Mouse (Mus musculus): ENCODE results near the gene Rcor1. TPM values are rescaled to one million over a fixed set of nuclear protein-coding genes. Genes with fewer than 3 reads are reported as not detected.
A peak's percentile ranks its signal among the peaks of the same experiment; 100 is the strongest.

The Rcor1 gene
- total RNA-seq, 1 experiment: 13.0 TPM

GRCm38 (mm10) chr12:111076385-111076965 is 37.3 kb downstream of the Rcor1 start:
- Histone ChIP-seq H3K4me3 (ENCODE audit: insufficient read depth in 1 of 2, low read depth in 1 of 2, low read length in 2 of 2, poor library complexity in 1 of 2, severe bottlenecking in 1 of 2) (no peak overlapping the region), H3K36me3 (ENCODE audit: control insufficient read depth, insufficient read depth, low read length, poor library complexity, severe bottlenecking) (no peaks in the 10 kb centered on the region), H3K27ac (ENCODE audit: insufficient read depth, low read depth, low read length, poor library complexity, severe bottlenecking) (no peak overlapping the region), H3K9ac (ENCODE audit: insufficient read depth, low read depth, low read length, poor library complexity, severe bottlenecking) (no peak overlapping the region), H3K4me1 (ENCODE audit: control insufficient read depth in 2 of 2, insufficient read depth in 2 of 2, low read length in 2 of 2, poor library complexity in 1 of 2) (peaks cover 0 to 2% of the 10 kb centered on the region in 2 experiments; a peak in 1 of 4 replicates), H3K9me3 (ENCODE audit: control insufficient read depth, insufficient read depth, low read depth, low read length) (no peaks in the 10 kb centered on the region)
- no peak for DNase-seq (ENCODE audit: low read depth, low spot score)
- no peak for TF ChIP-seq ZC3H11A (IDR thresholded peaks at IDR 0.05; ENCODE audit: borderline replicate concordance, low read depth, low read length)
- TF ChIP-seq CHD2 (IDR thresholded peaks at IDR 0.05; ENCODE audit: low read depth, low read length): no peak
- TF ChIP-seq MAFK (IDR thresholded peaks at IDR 0.05; ENCODE audit: insufficient read depth, low read depth, low read length): no peak
- no peak for TF ChIP-seq HCFC1 (IDR thresholded peaks at IDR 0.05; ENCODE audit: borderline replicate concordance, insufficient read depth, low read length)
- TF ChIP-seq ZNF384 (IDR thresholded peaks at IDR 0.05; ENCODE audit: low read depth, low read length): no peak
- in situ Hi-C loops (cut with MboI; ENCODE audit: low sequenced_read_pairs in 2 of 2, unreplicated experiment in 2 of 2): no loop called here

- H3K27ac ChIP-seq (ENCODE audit: insufficient read depth, low read depth, low read length, poor library complexity, severe bottlenecking): no peak overlapping the region
- DNase-seq (ENCODE audit: low read depth, low spot score): no peak
- no peak overlapping the region for H3K9ac ChIP-seq (ENCODE audit: insufficient read depth, low read depth, low read length, poor library complexity, severe bottlenecking)
- no peaks in the 10 kb centered on the region; the same call in 1 of the 2 replicates for H3K36me3 ChIP-seq (ENCODE audit: control insufficient read depth, insufficient read depth, low read length, poor library complexity, severe bottlenecking)
- H3K4me3 ChIP-seq (ENCODE audit: insufficient read depth in 1 of 2, low read depth in 1 of 2, low read length in 2 of 2, poor library complexity in 1 of 2, severe bottlenecking in 1 of 2): no peak overlapping the region
- TF ChIP-seq CHD2 (IDR thresholded peaks at IDR 0.05; ENCODE audit: low read depth, low read length): no peak
- no peak for TF ChIP-seq ZC3H11A (IDR thresholded peaks at IDR 0.05; ENCODE audit: borderline replicate concordance, low read depth, low read length)
- no peak for TF ChIP-seq ZNF384 (IDR thresholded peaks at IDR 0.05; ENCODE audit: low read depth, low read length)
- no peak for TF ChIP-seq MAFK (IDR thresholded peaks at IDR 0.05; ENCODE audit: insufficient read depth, low read depth, low read length)
- no peak for TF ChIP-seq HCFC1 (IDR thresholded peaks at IDR 0.05; ENCODE audit: borderline replicate concordance, insufficient read depth, low read length)
- in situ Hi-C loops (cut with MboI; ENCODE audit: low sequenced_read_pairs in 2 of 2, unreplicated experiment in 2 of 2): no loop called here
- H3K4me1 ChIP-seq (ENCODE audit: control insufficient read depth in 2 of 2, insufficient read depth in 2 of 2, low read length in 2 of 2, poor library complexity in 1 of 2): peaks cover 0 to 3% of the 10 kb centered on the region in 2 experiments; a peak in 2 of 4 replicates
- H3K9me3 ChIP-seq (ENCODE audit: control insufficient read depth, insufficient read depth, low read depth, low read length): no peaks in the 10 kb centered on the region
These were observed 46.4 kb downstream of the Rcor1 start for GRCm38 (mm10) chr12:111085579-111085978.

- no peak overlapping the region for H3K4me3 ChIP-seq (ENCODE audit: insufficient read depth in 1 of 2, low read depth in 1 of 2, low read length in 2 of 2, poor library complexity in 1 of 2, severe bottlenecking in 1 of 2)
These were observed 47.9 kb downstream of the Rcor1 start for GRCm38 (mm10) chr12:111087066-111087465.

GRCm38 (mm10) chr12:111088186-111088585 is 49.0 kb downstream of the Rcor1 start:
- H3K4me3 ChIP-seq (ENCODE audit: insufficient read depth in 1 of 2, low read depth in 1 of 2, low read length in 2 of 2, poor library complexity in 1 of 2, severe bottlenecking in 1 of 2): no peak overlapping the region
- no peak overlapping the region for H3K9ac ChIP-seq (ENCODE audit: insufficient read depth, low read depth, low read length, poor library complexity, severe bottlenecking)
- no peaks in the 10 kb centered on the region for H3K9me3 ChIP-seq (ENCODE audit: control insufficient read depth, insufficient read depth, low read depth, low read length)
- H3K36me3 ChIP-seq (ENCODE audit: control insufficient read depth, insufficient read depth, low read length, poor library complexity, severe bottlenecking): no peaks in the 10 kb centered on the region; the same call in 1 of the 2 replicates
- in situ Hi-C loops (cut with MboI; ENCODE audit: low sequenced_read_pairs in 2 of 2, unreplicated experiment in 2 of 2): no loop called here
- peak; percentile 79 for DNase-seq (ENCODE audit: low read depth, low spot score)
- H3K27ac ChIP-seq (ENCODE audit: insufficient read depth, low read depth, low read length, poor library complexity, severe bottlenecking): peak overlapping the region; percentile 41; the same call in 1 of the 2 replicates
- peaks cover 0 to 3% of the 10 kb centered on the region in 2 experiments; a peak in 2 of 4 replicates for H3K4me1 ChIP-seq (ENCODE audit: control insufficient read depth in 2 of 2, insufficient read depth in 2 of 2, low read length in 2 of 2, poor library complexity in 1 of 2)
- no peak for TF ChIP-seq HCFC1 (IDR thresholded peaks at IDR 0.05; ENCODE audit: borderline replicate concordance, insufficient read depth, low read length)
- TF ChIP-seq MAFK (IDR thresholded peaks at IDR 0.05; ENCODE audit: insufficient read depth, low read depth, low read length): no peak
- no peak for TF ChIP-seq ZC3H11A (IDR thresholded peaks at IDR 0.05; ENCODE audit: borderline replicate concordance, low read depth, low read length)
- no peak for TF ChIP-seq CHD2 (IDR thresholded peaks at IDR 0.05; ENCODE audit: low read depth, low read length)
- TF ChIP-seq ZNF384 (IDR thresholded peaks at IDR 0.05; ENCODE audit: low read depth, low read length): no peak

More at GRCm38 (mm10) chr12:111087066-111087465, 47.9 kb downstream of the Rcor1 start:
- H3K27ac ChIP-seq (ENCODE audit: insufficient read depth, low read depth, low read length, poor library complexity, severe bottlenecking): no peak overlapping the region
- no peaks in the 10 kb centered on the region; the same call in 1 of the 2 replicates for H3K36me3 ChIP-seq (ENCODE audit: control insufficient read depth, insufficient read depth, low read length, poor library complexity, severe bottlenecking)
- H3K9me3 ChIP-seq (ENCODE audit: control insufficient read depth, insufficient read depth, low read depth, low read length): no peaks in the 10 kb centered on the region
- DNase-seq (ENCODE audit: low read depth, low spot score): no peak
- H3K9ac ChIP-seq (ENCODE audit: insufficient read depth, low read depth, low read length, poor library complexity, severe bottlenecking): no peak overlapping the region
- in situ Hi-C loops (cut with MboI; ENCODE audit: low sequenced_read_pairs in 2 of 2, unreplicated experiment in 2 of 2): no loop called here
- no peak for TF ChIP-seq HCFC1 (IDR thresholded peaks at IDR 0.05; ENCODE audit: borderline replicate concordance, insufficient read depth, low read length)
- no peak for TF ChIP-seq MAFK (IDR thresholded peaks at IDR 0.05; ENCODE audit: insufficient read depth, low read depth, low read length)
- no peak for TF ChIP-seq ZNF384 (IDR thresholded peaks at IDR 0.05; ENCODE audit: low read depth, low read length)
- TF ChIP-seq CHD2 (IDR thresholded peaks at IDR 0.05; ENCODE audit: low read depth, low read length): no peak
- TF ChIP-seq ZC3H11A (IDR thresholded peaks at IDR 0.05; ENCODE audit: borderline replicate concordance, low read depth, low read length): no peak
- H3K4me1 ChIP-seq (ENCODE audit: control insufficient read depth in 2 of 2, insufficient read depth in 2 of 2, low read length in 2 of 2, poor library complexity in 1 of 2): peaks cover 0 to 3% of the 10 kb centered on the region in 2 experiments; a peak in 2 of 4 replicates

All from ES-E14 (cell line).